Mouse (Mus musculus): ENCODE data around the gene Gm6169.
A peak's percentile ranks its signal among the peaks of the same experiment; 100 is the strongest.
"Not testable (repeated sequence)": the region's sequence is repeated elsewhere in the genome, so short reads cannot be mapped to it uniquely, and the experiment has no call there.

Gene Gm6169

GRCm38 (mm10) chr13:97070931-97071625 lies 28.0 kb downstream of the Gm6169 start:
- no peak for DNase-seq (ENCODE audit: low read depth, low spot score)

GRCm38 (mm10) chr13:97068151-97068550 lies 30.9 kb downstream of the Gm6169 start:
- no peak for DNase-seq (ENCODE audit: low read depth, low spot score)

- DNase-seq (ENCODE audit: low read depth, low spot score): no peak
Observed at GRCm38 (mm10) chr13:97067691-97068090, 31.3 kb downstream of the Gm6169 start.

DNA sequence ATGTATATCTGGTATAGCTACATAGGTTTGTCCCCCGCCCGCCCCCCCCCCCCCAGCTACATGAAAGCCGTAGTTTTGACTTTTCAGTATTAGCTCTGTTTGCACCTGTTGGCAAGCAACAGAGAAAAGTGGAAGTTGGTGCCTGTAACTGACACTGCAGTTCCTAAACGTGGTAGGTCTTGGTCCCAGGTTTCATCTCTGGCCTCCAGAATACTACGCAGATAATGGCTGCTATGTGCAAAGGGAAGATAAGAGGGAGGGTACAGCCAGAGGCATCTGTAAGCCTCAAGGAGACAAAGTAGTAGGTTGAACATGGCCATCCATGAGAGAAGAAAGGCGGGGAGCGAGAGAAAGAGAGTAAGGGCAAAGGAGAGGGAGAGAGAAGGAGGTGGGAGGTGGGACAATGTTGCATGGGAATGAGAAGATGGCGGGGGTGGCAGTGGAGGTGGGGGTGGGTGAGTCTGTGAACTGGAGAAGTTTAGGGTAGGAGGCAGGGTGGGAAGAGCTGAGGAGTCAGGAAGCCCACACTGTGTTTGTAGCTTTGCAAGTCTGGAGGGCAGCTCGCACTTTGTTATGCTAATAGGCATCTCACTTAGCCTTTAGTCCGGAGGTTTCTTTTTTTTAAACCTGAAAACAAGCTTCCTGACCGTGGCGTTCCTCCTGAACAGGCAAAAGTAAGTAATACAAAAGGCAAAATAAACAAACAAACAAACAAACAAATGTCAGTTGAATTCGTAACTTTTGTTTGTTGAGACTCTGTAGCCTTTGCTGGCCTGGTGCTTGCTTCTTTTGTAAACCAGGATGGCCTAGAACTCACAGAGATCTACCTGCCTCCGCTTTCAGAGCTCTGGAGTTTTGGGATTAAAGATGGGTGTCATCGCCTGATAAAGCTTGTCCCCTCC lies 32.1 kb downstream of the Gm6169 start, which contains the start of gene Fam169a:
Fam169a (plus strand) TSS at position 638 of the 902 bp plus-strand sequence.
- DNase-seq (ENCODE audit: low read depth, low spot score): no peak

DNA sequence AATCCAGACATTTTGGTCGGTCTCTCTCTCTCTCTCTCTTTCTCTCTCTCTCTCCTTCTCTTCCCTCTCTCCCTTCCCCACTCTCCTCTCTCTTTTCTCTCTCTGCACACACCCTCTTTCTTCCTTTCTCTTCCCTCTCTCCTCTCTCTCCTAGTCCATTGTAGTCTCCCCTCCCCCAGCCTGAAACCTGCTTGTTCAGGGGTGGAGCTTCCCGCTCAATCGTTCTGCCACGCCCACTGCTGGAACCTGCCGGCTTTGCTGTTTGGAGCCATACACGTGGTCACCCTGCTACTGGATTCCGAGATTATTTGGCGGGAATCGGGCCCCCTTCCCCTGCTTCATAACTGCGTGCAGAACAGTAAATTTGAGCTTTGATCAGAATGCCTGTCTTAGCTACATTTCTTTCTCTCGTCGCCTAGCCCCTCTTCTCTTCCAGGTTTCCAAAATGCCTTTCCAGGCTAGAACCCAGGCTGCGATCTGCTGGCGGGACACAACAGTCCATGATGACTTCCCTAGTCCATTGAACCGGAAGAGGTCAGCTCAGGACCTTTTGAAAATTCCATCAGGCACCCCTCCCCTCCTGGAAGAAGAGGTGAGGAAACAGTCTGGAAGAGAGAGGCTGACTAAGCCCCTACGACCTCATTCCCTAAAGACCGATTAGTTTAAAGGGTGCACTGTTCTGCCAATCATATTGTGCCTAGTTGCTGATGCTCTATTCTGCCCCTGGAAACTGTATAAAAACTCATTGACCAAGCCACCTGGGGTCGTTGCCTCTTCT lies 34.0 kb downstream of the Gm6169 start:
- DNase-seq (ENCODE audit: low read depth, low spot score): not testable (repeated sequence)

- DNase-seq (ENCODE audit: low read depth, low spot score): no peak
Observed at GRCm38 (mm10) chr13:97064413-97064812, 34.6 kb downstream of the Gm6169 start.

DNA sequence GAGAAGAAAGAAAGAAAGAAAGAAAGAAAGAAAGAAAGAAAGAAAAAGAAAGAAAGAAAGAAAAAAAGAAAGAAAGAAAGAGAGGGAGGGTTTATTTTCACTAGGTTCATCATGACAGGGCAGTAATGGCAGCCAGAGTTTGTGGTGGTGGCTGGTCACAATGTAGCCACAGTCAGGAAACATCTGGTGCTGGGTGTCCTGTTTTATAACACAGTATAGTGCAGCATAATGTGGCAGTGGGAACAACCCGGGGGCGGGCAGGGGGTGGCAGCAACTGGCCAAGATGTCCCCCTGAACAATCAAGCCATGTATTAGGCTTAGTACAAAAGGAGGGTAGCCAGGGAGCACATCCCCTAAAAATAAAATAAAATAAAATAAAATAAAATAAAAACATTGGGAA lies 35.6 kb downstream of the Gm6169 start:
- no peak for DNase-seq (ENCODE audit: low read depth, low spot score)

DNA sequence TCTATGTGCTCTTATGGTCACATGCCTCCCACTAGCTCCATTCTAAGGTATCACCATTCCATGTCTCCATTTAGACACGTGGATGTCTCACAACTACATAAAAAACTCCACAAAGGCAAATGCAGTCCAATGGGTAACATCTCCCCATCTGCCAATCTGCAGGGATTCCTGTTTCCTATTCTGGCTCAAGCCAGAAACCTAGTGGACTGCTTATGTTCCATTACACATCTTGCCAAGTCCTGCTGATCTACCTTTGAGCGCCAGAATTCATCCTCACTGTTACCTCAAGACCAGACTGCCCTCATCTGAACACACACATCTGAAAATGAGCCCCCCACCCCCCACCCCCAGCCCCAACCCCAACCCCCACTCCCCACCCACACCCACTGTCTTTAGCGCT lies 36.9 kb downstream of the Gm6169 start:
- no peak for DNase-seq (ENCODE audit: low read depth, low spot score)

- DNase-seq (ENCODE audit: low read depth, low spot score): no peak
Observed at GRCm38 (mm10) chr13:97060331-97060730, 38.7 kb downstream of the Gm6169 start.

DNA sequence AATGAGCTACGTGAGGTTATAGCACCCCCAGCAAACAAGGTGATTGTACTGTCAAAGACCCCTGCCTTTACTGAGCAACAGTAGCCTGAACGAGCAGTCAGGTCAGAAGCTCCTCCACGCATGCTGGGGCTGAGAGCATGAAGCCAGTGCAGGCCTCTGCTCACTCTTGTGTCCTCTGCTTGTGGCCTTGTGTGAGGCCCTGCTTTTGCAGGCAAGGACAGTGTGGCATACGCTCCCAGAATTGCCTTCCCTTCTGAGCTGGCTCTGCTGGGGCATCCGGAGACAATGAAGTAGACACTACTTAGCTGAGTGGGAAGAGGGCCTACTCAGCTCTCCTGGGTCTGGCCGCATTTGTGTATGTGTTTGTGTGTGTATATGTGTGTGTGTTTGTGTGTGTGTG lies 39.3 kb downstream of the Gm6169 start:
- DNase-seq (ENCODE audit: low read depth, low spot score): no peak

- no peak for DNase-seq (ENCODE audit: low read depth, low spot score)
Observed at GRCm38 (mm10) chr13:97057817-97058216, 41.2 kb downstream of the Gm6169 start.

GRCm38 (mm10) chr13:97053844-97054243 lies 45.2 kb downstream of the Gm6169 start:
- no peak for DNase-seq (ENCODE audit: low read depth, low spot score)

- DNase-seq (ENCODE audit: low read depth, low spot score): peak; percentile 40
Observed at GRCm38 (mm10) chr13:97052667-97053066, 46.4 kb downstream of the Gm6169 start.

- no peak for DNase-seq (ENCODE audit: low read depth, low spot score)
Observed at GRCm38 (mm10) chr13:97051158-97051557, 47.9 kb downstream of the Gm6169 start.

All from brain, embryonic 18.5 days (tissue).